Mouse (Mus musculus) yolk sac, embryonic 10.5 days (tissue): ENCODE results near the gene Tsku.
A peak's percentile ranks its signal among the peaks of the same experiment; 100 is the strongest.

Experiments
- DNase-seq: peaks from one replicate; pipeline ENCODE4 v3.0.0-alpha.2; 2017; ENCODE audit warnings: low spot score

Tsku gene

DNA sequence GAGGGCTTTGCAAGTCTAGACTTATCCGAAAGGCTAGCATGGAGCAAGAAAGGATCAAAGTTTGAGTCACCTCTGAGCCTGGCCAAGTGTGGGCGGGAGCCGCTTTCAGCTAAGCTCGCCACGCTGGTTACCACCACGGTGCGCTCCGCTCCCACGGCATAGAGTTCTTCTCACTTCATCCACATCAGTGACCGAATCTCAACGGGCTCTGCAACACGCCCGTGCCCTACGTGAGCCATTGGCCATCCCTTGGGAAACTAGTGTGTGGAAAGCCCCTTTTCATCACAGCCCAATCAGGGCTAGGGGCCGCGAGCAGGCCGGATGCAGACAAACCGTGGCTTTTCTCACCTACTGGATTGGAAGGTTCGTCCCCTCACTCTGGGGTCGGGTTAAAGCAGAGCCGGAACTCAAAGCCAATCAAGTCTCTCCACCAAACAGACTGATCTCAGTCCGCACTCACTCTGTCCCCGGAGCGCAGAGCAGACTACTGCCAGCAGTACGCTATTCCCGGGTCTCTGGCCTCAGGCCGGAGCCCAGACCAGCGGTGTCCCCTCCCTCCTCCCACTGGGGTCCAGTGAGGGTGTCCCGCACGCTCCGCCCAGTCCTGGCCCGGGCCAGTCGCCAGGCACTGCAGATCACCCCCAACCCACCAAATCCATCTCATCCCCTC, 1.0 kb downstream of the Tsku start:
- peak; percentile 67 for DNase-seq

DNA sequence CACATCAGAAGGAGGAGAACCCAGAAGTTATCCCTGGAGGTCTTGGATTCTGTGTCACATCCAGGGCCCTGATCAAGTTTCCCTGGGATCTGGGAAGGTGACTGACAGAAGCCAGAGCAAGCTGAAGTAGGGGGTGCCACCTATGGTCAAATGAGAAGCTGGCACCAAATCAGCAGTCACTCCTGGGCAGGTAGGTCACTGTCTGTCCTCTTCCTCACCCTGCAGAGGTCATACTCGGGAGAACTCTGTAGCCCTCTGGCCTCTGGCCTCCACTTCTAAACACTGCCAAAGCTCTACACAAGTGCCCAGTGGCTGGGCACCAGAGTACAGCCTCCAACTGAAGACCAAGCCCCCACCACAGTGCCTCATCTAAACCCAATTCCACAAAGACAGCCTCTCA, 3.1 kb downstream of the Tsku start:
- DNase-seq: no peak

DNA sequence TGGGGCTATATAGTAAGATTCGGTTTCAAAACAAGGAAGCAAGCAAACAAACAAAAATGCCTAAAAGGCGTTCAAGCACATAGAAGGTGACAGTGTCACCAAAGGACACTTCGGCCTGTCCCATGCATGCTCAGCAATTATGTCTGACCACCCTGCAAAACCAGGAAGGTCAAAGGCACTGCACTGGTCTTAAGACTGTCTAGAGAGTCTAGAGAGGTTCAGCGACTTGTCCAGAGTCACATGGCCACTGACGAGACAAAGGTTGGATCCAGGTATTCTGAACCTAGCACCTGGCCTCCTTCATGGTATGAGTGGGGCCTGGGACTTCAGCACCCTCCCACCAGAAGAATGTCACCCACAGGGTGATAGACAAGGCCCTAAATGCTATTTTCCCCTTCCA, 3.8 kb downstream of the Tsku start:
- no peak for DNase-seq

GRCm38 (mm10) chr7:98354921-98355310, 6.2 kb downstream of the Tsku start:
- no peak for DNase-seq

- DNase-seq: no peak
Measured at GRCm38 (mm10) chr7:98354160-98354920, 6.8 kb downstream of the Tsku start.

GRCm38 (mm10) chr7:98353616-98354015, 7.5 kb downstream of the Tsku start:
- no peak for DNase-seq

DNA sequence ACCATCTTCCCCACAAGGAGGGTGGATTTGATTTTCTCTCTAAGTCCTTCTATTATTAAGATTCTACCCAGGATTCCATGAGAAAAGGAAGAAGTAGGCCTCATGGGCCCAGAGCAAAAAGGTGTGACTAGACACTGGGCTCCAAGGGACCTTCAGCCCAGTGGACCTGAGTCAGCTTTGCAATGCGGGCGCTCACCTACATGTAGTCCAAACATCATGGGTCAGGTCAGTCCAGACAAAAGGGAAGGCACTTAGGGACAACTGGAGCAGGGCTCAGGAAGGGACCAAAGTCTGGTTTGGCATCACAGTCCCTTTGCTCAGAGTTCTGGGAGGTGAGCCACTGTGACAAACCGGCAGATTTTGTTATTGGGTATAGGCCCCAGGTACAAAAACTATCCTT, 9.6 kb downstream of the Tsku start:
- no peak for DNase-seq

DNA sequence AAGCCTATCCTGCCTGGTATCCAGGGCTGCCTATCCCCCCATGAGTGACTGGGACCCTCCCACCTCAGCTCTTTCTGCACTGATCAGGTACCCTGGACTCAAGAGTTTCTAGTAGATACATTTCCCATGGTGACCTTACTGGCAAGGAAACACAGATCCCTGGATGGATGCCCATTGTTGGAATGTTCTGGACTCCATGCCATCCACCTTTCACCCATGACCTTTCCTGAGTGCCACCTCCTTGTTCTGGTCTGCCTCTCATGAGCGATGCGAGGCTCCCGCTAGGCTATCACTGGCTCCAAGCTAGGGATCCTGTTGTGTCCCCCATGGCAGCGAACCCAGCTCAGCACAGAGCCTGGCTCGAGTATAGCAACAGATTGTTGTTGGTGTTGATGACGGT, 11.3 kb downstream of the Tsku start:
- no peak for DNase-seq

DNA sequence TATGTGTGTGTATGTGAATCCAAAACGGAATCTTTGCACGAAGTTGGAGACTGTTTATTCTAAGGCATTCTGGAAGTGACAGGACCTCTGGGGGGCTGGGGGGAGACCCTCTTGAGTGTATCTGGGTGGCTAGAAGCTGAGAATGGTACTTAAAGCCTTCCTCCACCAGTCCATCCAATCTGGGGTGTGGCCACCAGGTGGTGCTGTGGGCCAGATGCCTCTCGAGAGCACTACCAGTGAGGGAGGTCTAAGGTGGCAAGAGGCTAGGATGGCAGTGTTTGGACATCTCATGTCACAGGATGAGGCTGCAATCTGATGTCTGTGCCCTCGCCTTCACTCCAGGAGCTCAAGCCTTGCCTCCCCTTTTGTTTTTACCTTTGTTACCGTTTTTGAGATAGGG, 12.0 kb downstream of the Tsku start:
- DNase-seq: peak; percentile 49

- DNase-seq: peak; percentile 40
Measured at GRCm38 (mm10) chr7:98348043-98348442, 13.1 kb downstream of the Tsku start.

DNA sequence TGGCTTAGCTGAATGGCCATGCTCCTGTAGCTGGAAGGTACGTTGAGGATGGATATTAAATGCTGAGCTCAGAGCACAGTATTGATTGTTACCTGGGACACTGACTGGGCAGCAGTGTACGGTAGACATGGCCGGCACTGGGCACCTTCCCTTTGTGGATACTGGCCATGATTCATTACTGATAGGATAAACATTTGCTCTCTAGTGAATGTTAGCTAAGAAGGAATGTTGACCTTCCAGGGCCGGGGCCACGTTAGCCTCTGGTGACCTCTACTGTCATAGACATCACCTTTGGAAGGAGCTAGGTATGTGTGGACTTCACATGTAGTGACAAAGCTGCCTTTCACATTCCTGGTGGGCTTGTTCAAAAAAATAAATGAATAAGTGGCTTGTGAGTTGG, 13.7 kb downstream of the Tsku start:
- DNase-seq: peak; percentile 20

DNA sequence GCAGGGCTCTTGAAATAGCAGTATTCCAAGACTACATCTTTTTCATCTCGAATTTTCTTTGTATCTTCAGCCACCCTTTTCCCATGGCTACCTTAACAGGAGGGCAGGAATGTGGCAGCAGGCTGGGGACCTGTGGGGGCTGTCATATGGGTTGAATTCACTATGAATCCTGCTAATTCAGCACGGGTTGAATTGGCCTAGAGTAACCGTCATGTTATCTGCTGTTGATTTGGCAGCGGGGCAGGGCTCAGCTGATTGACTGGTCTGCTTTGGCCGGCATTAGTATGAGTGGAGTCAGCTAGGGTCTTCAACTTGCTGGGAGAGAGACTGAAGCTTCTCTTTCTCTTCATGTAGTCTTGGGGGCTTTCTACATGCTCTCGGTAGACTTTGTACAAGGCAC, 16.1 kb downstream of the Tsku start:
- no peak for DNase-seq

GRCm38 (mm10) chr7:98344361-98344760, 16.8 kb downstream of the Tsku start:
- DNase-seq: no peak

GRCm38 (mm10) chr7:98342249-98342648, 18.9 kb downstream of the Tsku start:
- DNase-seq: no peak

DNA sequence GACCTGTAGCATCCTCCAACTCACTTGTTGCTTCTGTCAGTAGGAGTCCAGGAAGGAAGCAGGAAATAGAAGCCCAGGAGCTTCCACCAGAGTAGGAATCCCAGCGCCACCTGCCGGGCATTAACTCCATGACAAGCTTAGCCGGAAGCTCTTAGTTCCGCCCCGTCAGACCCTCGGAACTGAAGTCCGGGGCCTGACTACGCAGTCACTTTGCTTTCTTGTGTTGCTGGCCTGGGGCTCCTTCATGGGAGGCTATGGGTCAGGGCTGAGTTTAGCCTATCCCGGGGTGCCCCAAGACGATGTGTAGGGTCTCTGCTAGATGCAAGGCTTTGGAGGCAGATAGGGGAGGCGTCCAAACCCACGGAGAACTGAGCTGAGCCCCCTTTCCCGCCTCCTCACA, 19.7 kb downstream of the Tsku start:
- peak; percentile 77 for DNase-seq

- DNase-seq: no peak
Measured at GRCm38 (mm10) chr7:98340343-98340742, 20.8 kb downstream of the Tsku start.

DNA sequence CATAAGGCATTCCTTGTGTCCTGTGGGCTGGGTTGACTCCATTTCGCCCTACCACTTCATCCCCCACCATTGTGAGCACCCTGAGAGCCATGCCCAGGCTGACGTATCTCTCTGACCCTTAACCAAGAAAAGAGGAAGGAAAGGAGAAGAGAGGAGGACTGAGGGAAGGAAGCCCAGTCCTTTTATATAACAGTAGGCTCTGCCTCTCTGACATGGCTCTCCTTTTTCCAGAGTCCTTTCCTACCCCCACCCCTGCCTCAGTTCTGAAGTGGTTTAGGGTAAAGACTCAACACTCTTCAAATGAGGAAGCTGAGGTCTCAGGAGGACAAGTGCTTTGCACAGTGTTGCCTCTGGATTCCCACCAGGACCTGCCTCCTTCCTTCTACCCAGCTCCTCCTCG, 27.1 kb downstream of the Tsku start:
- DNase-seq: no peak

DNA sequence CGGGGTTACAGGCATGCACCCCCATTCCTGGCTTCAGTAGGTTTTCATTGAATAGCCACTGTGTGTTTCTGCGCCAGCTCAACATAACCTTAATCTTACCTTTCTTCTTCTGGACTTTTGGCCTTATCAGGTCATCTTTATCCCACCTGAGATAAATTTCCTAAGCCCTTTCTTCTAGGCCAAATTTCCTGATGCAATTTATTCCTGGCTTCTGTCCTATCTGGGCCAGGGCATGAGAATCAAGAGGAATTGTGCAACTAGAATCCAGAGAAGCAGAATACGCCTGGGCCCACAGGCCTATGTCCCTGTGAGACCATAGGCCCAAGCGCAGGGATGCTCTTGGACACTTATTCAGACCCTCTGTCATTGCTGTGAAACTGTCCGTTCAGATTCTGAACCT, 27.6 kb downstream of the Tsku start:
- DNase-seq: no peak

- DNase-seq: no peak
Measured at GRCm38 (mm10) chr7:98332678-98333397, 28.3 kb downstream of the Tsku start.

DNA sequence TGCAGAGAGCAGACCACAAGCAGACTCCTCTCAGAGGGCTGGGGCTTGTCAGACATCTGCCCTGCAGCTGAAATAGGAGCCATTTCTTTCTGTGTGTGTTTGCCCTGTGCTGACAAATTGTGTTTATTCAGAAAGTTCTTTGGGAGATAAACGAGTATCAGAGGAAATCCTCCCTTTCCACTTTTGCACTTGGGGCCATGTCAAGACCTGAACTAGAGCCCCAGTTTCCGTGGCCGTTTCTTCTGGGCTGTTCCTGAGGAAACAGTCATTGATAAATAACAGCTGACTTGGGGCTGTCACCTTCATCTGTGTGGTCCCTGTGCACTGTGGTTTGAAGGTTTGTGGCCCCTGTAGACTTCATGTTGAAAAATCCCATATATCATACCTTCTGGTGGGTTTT, 29.2 kb downstream of the Tsku start:
- DNase-seq: no peak

- no peak for DNase-seq
Measured at GRCm38 (mm10) chr7:98330375-98331002, 30.6 kb downstream of the Tsku start.

DNA sequence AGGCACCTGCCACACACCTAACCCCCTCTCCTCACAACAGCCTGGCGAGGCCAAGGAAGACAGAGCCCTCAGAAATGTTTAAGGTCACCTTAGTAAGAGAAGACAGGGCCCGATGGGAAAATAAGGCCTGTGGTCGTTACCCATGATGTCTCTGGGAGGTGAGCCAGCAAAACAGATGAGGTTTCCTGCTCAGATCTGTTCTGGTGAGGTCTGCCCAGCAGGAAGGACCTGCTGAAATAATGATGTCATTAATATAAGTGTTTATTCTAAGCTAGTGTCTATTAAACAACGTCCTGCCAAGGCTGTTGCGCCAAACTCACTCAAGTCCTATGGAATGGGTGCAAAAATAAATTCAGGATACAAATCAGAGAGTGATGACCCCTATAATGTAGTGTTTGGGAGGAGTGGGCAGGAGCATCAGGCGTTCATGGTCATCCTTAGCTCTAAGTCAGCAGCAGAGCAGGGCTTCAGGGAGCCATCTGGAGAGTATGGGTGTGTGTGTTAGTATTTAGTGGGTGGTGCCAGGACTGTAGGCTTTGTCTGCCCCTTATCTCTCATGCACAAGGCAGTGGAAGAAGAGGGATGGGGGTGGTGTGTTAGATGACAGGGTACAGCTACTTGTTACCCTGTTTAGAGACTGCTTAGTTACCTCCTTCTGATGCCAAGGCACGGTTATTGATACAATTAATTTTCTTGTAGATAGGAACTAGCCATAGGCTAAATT, 31.3 kb downstream of the Tsku start:
- peak; percentile 21 for DNase-seq
